ENCODE assay signal across 32 mouse cellular contexts in the genomic region with DNA sequence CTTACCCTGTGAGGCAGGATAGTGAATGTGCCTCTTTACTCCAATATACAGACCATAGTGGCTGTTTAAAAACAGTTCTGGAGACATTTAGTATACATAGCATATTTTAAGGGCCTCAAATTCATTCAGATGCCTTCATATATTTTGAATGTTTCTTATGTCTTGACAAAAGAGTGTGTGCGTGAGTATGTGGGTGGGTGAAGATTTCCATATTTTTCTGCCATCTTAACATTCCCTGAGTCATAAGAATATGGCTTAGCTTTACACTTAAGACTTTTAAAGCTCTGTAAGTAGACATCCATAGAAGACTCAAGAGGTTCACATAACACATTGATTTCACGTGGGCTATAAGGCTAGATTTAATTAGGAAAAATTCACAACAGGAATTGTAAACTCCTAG.
"Had no signal": no experiment of that assay in that cellular context is flagged by ENCODE, and none has a peak within 500 bp of the region (broad histone marks: within the 10 kb centered on the region; RNA-seq: fewer than 3 reads in every experiment).

No protein-coding gene starts in this region.

- DNase-seq: left cerebral cortex, postnatal 4 days; liver; liver, embryonic 13.5 days; liver, postnatal 0 days; lung, adult 18-20 months; lung, adult 2 months; lung, embryonic 14.5 days; lung, postnatal 10 days; lung, postnatal 14 days; lung, postnatal 36 days; lung, postnatal 4 days; midbrain, embryonic 14.5 days had no signal

- H3K36me3 ChIP-seq: limb, embryonic 10.5 days; limb, embryonic 12.5 days; limb, embryonic 13.5 days; limb, embryonic 15.5 days; liver, embryonic 12.5 days; liver, embryonic 13.5 days; liver, embryonic 15.5 days; lung, embryonic 15.5 days; midbrain, embryonic 10.5 days; midbrain, embryonic 12.5 days; midbrain, embryonic 13.5 days; midbrain, embryonic 15.5 days had no signal

- H3K9ac ChIP-seq: limb, embryonic 12.5 days; limb, embryonic 13.5 days; limb, embryonic 15.5 days; liver, embryonic 12.5 days; liver, embryonic 13.5 days; liver, embryonic 14.5 days; liver, embryonic 15.5 days; liver, postnatal 0 days; lung, embryonic 14.5 days; lung, embryonic 15.5 days; midbrain, embryonic 12.5 days; midbrain, embryonic 13.5 days; midbrain, embryonic 15.5 days had no signal

- H3K9me3 ChIP-seq: limb, embryonic 10.5 days; limb, embryonic 12.5 days; limb, embryonic 15.5 days; liver, embryonic 12.5 days; liver, embryonic 13.5 days; liver, embryonic 15.5 days; lung, embryonic 15.5 days; midbrain, embryonic 10.5 days; midbrain, embryonic 12.5 days; midbrain, embryonic 15.5 days had no signal

- H3K4me1 ChIP-seq: limb, embryonic 10.5 days; limb, embryonic 12.5 days; limb, embryonic 13.5 days; limb, embryonic 15.5 days; liver, embryonic 12.5 days; liver, embryonic 13.5 days; liver, embryonic 15.5 days; lung, embryonic 15.5 days; megakaryocyte, embryonic 14.5 days; midbrain, embryonic 10.5 days; midbrain, embryonic 12.5 days; midbrain, embryonic 13.5 days; midbrain, embryonic 15.5 days had no signal

- H3K4me2 ChIP-seq: limb, embryonic 12.5 days; limb, embryonic 13.5 days; limb, embryonic 15.5 days; liver, embryonic 11.5 days; liver, embryonic 12.5 days; liver, embryonic 13.5 days; liver, embryonic 15.5 days; lung, embryonic 14.5 days; lung, embryonic 15.5 days; midbrain, embryonic 11.5 days; midbrain, embryonic 12.5 days; midbrain, embryonic 13.5 days; midbrain, embryonic 15.5 days had no signal

- H3K27me3 ChIP-seq: limb, embryonic 12.5 days; limb, embryonic 13.5 days; limb, embryonic 15.5 days; liver, embryonic 12.5 days; liver, embryonic 13.5 days; liver, embryonic 15.5 days; lung, embryonic 15.5 days; megakaryocyte, embryonic 14.5 days; midbrain, embryonic 12.5 days; midbrain, embryonic 13.5 days; midbrain, embryonic 15.5 days had no signal

- ATAC-seq: liver, embryonic 12.5 days; liver, postnatal 0 days; lung, postnatal 0 days; midbrain, embryonic 13.5 days; midbrain, embryonic 15.5 days; midbrain, embryonic 16.5 days had no signal

- H3K27ac ChIP-seq: left cerebral cortex, adult 2 months; limb, embryonic 10.5 days; limb, embryonic 12.5 days; limb, embryonic 13.5 days; limb, embryonic 15.5 days; liver, embryonic 12.5 days; liver, embryonic 13.5 days; liver, embryonic 14.5 days; liver, embryonic 15.5 days; lung, embryonic 15.5 days; macrophage; midbrain, embryonic 10.5 days; midbrain, embryonic 12.5 days; midbrain, embryonic 13.5 days; midbrain, embryonic 15.5 days had no signal

- H3K4me3 ChIP-seq: left cerebral cortex, adult 2 months; limb, embryonic 10.5 days; limb, embryonic 12.5 days; limb, embryonic 13.5 days; limb, embryonic 15.5 days; liver, embryonic 12.5 days; liver, embryonic 13.5 days; liver, embryonic 15.5 days; lung, embryonic 15.5 days; megakaryocyte, embryonic 14.5 days; midbrain, embryonic 10.5 days; midbrain, embryonic 12.5 days; midbrain, embryonic 13.5 days; midbrain, embryonic 15.5 days; myocyte had no signal
